Mouse (Mus musculus) left cerebral cortex, postnatal 36 days (tissue): Measurements from ENCODE around the gene Dennd5b. TPM values are rescaled to one million over a fixed set of nuclear protein-coding genes. Genes with fewer than 3 reads are reported as not detected.
A peak's percentile ranks its signal among the peaks of the same experiment; 100 is the strongest.

Source experiments
- DNase-seq, 2 experiments: peaks; one replicate each; pipeline ENCODE4 v3.0.0; 2021 to 2022; ENCODE audit warnings: low spot score in 2 of 2, mixed read lengths in 1 of 2
- intact Hi-C: fragments of 180-260 bp; cut with DNase I; formaldehyde crosslinking; loops from one replicate; pipeline ENCODE4 v1.15.1; 2025
- total RNA-seq, 2 experiments: library from RNA; stranded (reverse); gene quantifications; 2 replicates each; pipeline ENCODE4 v1.2.3; 2021

Dennd5b gene
- total RNA-seq, 2 experiments from 2014 or later, result 59.9 to 68.9 TPM

- intact Hi-C loops, result no loop called here
- DNase-seq, result no peak
Observed at GRCm38 (mm10) chr6:149107615-149108014, 6.1 kb upstream of the Dennd5b start.

- DNase-seq, result no peak
- intact Hi-C loops, result loop anchor here (5.0 kb wide), 2 partner anchors 46 to 156 kb away; partner anchors contain the start of gene Sinhcaf
Observed at GRCm38 (mm10) chr6:149103451-149103850, 2.0 kb upstream of the Dennd5b start.

GRCm38 (mm10) chr6:149101943-149102243, 413 bp upstream of the Dennd5b start:
- intact Hi-C loops, result loop anchor here (5.0 kb wide), 2 partner anchors 45 to 155 kb away; partner anchors contain the start of gene Sinhcaf
- no peak for DNase-seq

- peak; percentile 62 to 71 for DNase-seq
- intact Hi-C loops, result loop anchor here (5.0 kb wide), 2 partner anchors 43 to 153 kb away; partner anchors contain the start of gene Sinhcaf
Observed at GRCm38 (mm10) chr6:149100174-149101075, 1.1 kb downstream of the Dennd5b start.

- intact Hi-C loops, result no loop called here
- DNase-seq, result no peak
Observed at GRCm38 (mm10) chr6:149098993-149099392, 2.5 kb downstream of the Dennd5b start.

GRCm38 (mm10) chr6:149097276-149097675, 4.2 kb downstream of the Dennd5b start:
- intact Hi-C loops, result no loop called here
- no peak for DNase-seq

- intact Hi-C loops, result no loop called here
- no peak for DNase-seq
Observed at GRCm38 (mm10) chr6:149096233-149096632, 5.2 kb downstream of the Dennd5b start.

- intact Hi-C loops, result no loop called here
- no peak for DNase-seq
Observed at GRCm38 (mm10) chr6:149095389-149095788, 6.1 kb downstream of the Dennd5b start.

- intact Hi-C loops, result no loop called here
Observed at GRCm38 (mm10) chr6:149094555-149094954, 6.9 kb downstream of the Dennd5b start.

GRCm38 (mm10) chr6:149093465-149093864, 8.0 kb downstream of the Dennd5b start:
- DNase-seq, result no peak

More at GRCm38 (mm10) chr6:149094555-149094954, 6.9 kb downstream of the Dennd5b start:
- no peak for DNase-seq

GRCm38 (mm10) chr6:149092406-149092805, 9.1 kb downstream of the Dennd5b start:
- intact Hi-C loops, result no loop called here
- no peak for DNase-seq

More at GRCm38 (mm10) chr6:149093465-149093864, 8.0 kb downstream of the Dennd5b start:
- intact Hi-C loops, result no loop called here

- DNase-seq, result no peak
- intact Hi-C loops, result no loop called here
Observed at GRCm38 (mm10) chr6:149077136-149077808, 24.2 kb downstream of the Dennd5b start.

- no peak for DNase-seq
- intact Hi-C loops, result no loop called here
Observed at GRCm38 (mm10) chr6:149073854-149074253, 27.6 kb downstream of the Dennd5b start.

- intact Hi-C loops, result no loop called here
- no peak for DNase-seq
Observed at GRCm38 (mm10) chr6:149072873-149073272, 28.6 kb downstream of the Dennd5b start.

- intact Hi-C loops, result no loop called here
- no peak for DNase-seq
Observed at GRCm38 (mm10) chr6:149070592-149071124, 30.8 kb downstream of the Dennd5b start.

GRCm38 (mm10) chr6:149063382-149063781, 38.1 kb downstream of the Dennd5b start:
- DNase-seq, result no peak
- intact Hi-C loops, result no loop called here

- DNase-seq, result peak; percentile 43 to 48
- intact Hi-C loops, result no loop called here
Observed at GRCm38 (mm10) chr6:149060670-149061387, 40.7 kb downstream of the Dennd5b start.

GRCm38 (mm10) chr6:149057947-149058391, 43.5 kb downstream of the Dennd5b start:
- intact Hi-C loops, result loop anchor here (5.0 kb wide), 2 partner anchors 44 to 59 kb away; partner anchors contain the start of gene Dennd5b
- no peak for DNase-seq

- no peak for DNase-seq
- intact Hi-C loops, result loop anchor here (5.0 kb wide), 2 partner anchors 48 to 63 kb away; partner anchors contain the start of gene Dennd5b
Observed at GRCm38 (mm10) chr6:149054780-149055179, 46.7 kb downstream of the Dennd5b start.
